Mouse (Mus musculus) layer of hippocampus, adult 11-12 months (tissue): ENCODE results near the gene Gpr37l1.
A peak's percentile ranks its signal among the peaks of the same experiment; 100 is the strongest.
"Not testable (repeated sequence)": the region's sequence is repeated elsewhere in the genome, so short reads cannot be mapped to it uniquely, and the experiment has no call there.

ENCODE experiments used
- DNase-seq: peaks from one replicate; pipeline ENCODE4 v3.0.0; 2022; ENCODE audit warnings: low spot score

Gpr37l1 gene

DNA sequence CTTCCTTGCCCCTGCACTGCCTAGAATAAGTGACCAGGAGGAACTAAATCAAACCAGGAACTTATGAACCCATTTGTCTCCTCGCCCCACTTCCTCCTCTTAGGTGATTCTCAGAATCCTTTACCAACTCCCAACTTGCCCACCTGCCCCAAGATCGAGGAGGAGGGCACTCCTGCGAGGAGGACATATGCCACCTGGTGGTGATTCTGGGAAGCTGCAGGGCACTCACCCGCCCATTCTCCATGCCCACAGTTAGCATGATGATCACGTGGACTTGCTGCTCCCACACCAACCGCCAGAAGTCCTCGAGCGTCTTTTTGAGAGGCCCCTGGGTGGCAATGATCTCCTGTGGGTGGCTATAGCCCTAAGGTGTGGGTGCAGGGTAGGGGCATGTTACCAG lies 54.8 kb downstream of the Gpr37l1 start:
- peak; percentile 51 for DNase-seq

DNA sequence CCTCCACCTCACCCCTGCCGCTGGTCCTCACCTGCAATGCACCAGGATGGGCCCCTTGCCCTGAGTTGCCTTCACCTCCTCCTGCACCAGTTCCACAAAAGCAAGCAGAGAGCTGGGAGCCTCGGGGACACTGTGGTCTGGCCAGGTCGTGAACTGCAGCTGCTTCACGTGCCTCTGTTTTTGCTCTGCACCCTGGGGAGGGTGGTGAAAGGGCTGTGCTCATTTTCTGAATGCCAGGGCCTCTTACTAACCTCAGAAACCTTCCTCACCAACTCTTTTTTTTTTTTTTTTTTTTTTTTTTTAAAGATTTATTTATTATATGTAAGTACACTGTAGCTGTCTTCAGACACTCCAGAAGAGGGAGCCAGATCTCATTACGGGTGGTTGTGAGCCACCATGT lies 56.2 kb downstream of the Gpr37l1 start:
- DNase-seq, result not testable (repeated sequence)
